Mouse (Mus musculus): ENCODE data around the gene Dis3l2. TPM values are rescaled to one million over a fixed set of nuclear protein-coding genes. Genes with fewer than 3 reads are reported as not detected.

The Dis3l2 gene
- polyA plus RNA-seq, 1 experiment from 2014 or later: 23.2 TPM

DNA sequence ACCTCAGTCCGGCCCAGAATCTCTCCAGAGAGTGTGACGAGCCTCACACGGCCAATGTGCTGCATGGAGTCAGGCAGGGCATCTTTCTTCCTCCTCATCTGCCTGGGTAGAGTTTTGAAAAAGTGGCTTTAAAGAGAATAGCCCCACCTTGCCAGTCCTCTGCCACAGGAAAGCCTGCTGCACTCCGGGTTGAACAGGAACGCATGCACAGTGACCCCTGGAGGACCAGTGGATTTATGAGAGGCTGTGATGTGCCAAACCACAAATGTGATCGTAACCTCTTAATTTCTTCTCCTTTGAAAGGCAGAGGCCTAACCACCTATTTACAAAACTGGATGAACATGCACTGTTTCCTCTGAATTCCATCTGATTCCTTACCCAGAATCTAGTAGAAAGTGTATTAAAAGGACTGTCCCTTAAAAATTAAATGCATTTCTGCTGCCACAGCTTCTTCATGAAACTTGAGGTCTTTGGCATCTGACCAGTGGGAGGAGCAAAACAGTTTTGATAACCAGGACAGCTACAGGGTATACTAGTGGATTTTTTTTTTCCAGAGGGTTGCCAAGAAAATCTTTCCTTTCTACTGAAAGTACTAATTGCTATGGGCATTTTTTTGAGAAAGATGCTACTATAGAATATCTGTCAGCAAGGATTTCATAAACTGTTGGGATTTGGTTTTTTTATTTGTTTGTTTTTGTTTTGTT is 264.8 kb downstream of the Dis3l2 start:
- DNase-seq (ENCODE audit: low spot score): no peak
- whole genome bisulfite sequencing: 53% methylated on average over 6 of the region's 6 CpGs
- no peaks in the 10 kb centered on the region for H3K9me3 ChIP-seq
- no peaks in the 10 kb centered on the region for H3K4me1 ChIP-seq
- H3K27me3 ChIP-seq (ENCODE audit: insufficient read depth, poor library complexity, severe bottlenecking): no peaks in the 10 kb centered on the region
- no peak overlapping the region for H3K27ac ChIP-seq
- no peak overlapping the region for H3K4me3 ChIP-seq
- 0 out of 2 replicates have a peak, but pooled peaks cover 3% of the 10 kb centered on the region for H3K36me3 ChIP-seq

DNA sequence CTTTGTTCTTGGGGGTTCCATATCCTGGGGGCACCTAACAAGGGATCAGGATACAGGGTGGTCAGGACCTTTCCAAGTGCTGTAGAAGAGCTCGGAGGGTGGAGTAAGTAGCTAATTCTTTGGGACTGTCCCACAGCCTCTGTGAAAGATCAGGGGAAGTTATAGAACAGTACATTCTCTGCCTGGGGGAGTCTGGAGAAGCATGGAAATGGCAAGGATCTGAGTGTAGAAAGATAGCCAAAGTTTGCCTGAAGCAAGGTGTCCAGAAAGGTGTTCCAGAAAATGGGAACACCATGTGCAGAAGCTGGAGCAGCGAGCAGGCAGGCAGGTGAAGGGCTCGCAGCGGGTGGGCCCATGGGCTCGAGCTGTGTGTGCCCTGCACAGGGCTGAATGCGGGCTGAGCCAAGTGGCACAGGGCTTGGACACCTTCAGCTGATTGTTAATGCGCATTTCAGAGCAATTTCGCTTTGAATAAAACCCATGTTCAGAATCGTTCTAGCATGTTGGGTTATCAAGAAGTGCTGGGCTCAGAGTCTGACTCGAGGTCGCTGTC is 265.6 kb downstream of the Dis3l2 start:
- Histone ChIP-seq H3K4me1 (no peaks in the 10 kb centered on the region), H3K4me3 (no peak overlapping the region), H3K27me3 (ENCODE audit: insufficient read depth, poor library complexity, severe bottlenecking) (no peaks in the 10 kb centered on the region), H3K36me3 (0 out of 2 replicates have a peak, but pooled peaks cover 7% of the 10 kb centered on the region), H3K9me3 (no peaks in the 10 kb centered on the region), H3K27ac (no peak overlapping the region)
- DNase-seq (ENCODE audit: low spot score): no peak
- 82% methylated on average over 11 of the region's 11 CpGs for WGBS

DNA sequence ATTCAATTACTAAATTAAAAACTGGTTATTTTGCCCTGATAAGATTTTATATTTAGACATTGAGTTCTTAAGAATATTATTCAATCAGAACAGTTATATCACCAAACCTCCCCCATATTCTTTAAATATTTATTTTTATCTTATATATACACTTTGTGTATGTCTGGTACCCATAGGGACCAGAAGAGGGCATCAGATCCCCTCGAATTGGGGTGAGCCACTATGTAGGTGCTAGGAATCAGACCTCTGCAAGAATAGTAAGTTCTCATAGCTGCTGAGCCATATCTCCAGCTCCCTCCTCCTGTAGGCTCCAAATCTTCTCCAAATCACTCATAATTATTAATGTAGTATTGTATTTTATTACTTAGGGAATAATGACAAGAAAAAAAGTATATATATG is 269.1 kb downstream of the Dis3l2 start:
- no peaks in the 10 kb centered on the region for H3K9me3 ChIP-seq
- H3K27ac ChIP-seq: no peak overlapping the region
- WGBS: 36% methylated on average over 1 of the region's 1 CpGs
- 0 out of 2 replicates have a peak, but pooled peaks cover 7% of the 10 kb centered on the region for H3K36me3 ChIP-seq
- no peak overlapping the region for H3K4me3 ChIP-seq
- no peaks in the 10 kb centered on the region for H3K27me3 ChIP-seq (ENCODE audit: insufficient read depth, poor library complexity, severe bottlenecking)
- no peak for DNase-seq (ENCODE audit: low spot score)
- H3K4me1 ChIP-seq: no peaks in the 10 kb centered on the region

DNA sequence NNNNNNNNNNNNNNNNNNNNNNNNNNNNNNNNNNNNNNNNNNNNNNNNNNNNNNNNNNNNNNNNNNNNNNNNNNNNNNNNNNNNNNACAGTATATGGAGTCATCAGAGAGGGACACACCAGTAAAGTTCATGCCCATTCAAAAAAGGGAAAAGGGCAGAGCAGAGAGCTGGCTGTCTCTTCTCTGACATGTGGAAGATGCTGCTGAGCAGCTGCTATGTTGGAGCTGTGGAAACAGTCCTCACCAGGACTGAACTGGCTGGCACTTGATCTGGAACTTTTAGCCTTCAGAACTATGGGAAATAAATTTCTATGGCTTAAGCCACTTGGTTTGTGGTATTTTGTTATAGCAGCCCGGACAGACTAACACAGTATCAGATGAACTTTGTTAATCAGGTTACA is 273.4 kb downstream of the Dis3l2 start:
- Histone ChIP-seq H3K27me3 (ENCODE audit: insufficient read depth, poor library complexity, severe bottlenecking) (no peaks in the 10 kb centered on the region), H3K9me3 (no peaks in the 10 kb centered on the region), H3K36me3 (0 out of 2 replicates have a peak, but pooled peaks cover 7% of the 10 kb centered on the region), H3K4me3 (no peak overlapping the region), H3K27ac (no peak overlapping the region), H3K4me1 (no peaks in the 10 kb centered on the region)
- 75% methylated on average over 1 of the region's 1 CpGs for WGBS
- no peak for DNase-seq (ENCODE audit: low spot score)

DNA sequence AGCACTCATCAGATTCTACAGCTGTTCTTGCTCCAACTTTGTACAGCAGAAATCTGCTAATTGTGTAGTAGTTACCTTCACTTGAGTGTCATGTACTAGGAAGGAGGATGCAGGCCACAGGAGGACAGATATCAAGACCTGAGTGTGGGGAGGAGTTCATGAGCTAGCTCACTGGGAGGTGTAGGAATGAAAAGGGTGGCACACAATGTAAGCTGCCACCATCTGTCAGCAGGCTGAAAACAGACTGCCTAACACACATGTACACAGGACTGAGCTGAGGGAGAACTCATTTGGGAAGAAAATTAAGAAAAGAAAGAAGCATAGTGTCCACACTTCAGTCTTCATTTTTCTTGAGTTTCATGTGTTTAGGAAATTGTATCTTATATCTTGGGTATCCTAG is 282.8 kb downstream of the Dis3l2 start:
- Histone ChIP-seq H3K27ac (no peak overlapping the region), H3K4me1 (0 out of 2 replicates have a peak, but pooled peaks cover 3% of the 10 kb centered on the region), H3K36me3 (peaks cover 3% of the 10 kb centered on the region; the same call in 1 of the 2 replicates), H3K27me3 (ENCODE audit: insufficient read depth, poor library complexity, severe bottlenecking) (no peaks in the 10 kb centered on the region), H3K4me3 (no peak overlapping the region), H3K9me3 (no peaks in the 10 kb centered on the region)
- DNase-seq (ENCODE audit: low spot score): no peak

DNA sequence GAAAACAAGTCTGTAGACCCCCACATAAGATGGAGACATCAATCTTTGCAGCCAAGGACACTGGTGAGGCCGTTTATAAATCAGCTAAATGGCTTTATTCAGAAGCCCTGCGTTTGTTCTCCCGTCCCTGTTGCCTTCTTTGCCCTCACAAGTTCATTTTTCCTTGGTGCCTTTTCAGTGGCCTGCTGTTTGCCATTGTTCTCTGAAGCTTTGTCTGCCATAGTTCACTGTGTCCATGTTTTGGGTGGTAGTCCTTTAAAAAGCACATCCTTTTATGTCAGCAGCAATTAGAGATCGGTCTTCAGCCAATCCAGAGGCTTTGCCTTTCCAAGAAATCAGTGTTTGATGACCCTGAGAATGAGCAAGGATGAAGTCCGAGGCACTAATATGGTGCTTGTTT is 289.2 kb downstream of the Dis3l2 start:
- H3K27me3 ChIP-seq (ENCODE audit: insufficient read depth, poor library complexity, severe bottlenecking): no peaks in the 10 kb centered on the region
- no peaks in the 10 kb centered on the region for H3K9me3 ChIP-seq
- H3K27ac ChIP-seq: no peak overlapping the region
- H3K4me1 ChIP-seq: no peaks in the 10 kb centered on the region
- peaks cover 4% of the 10 kb centered on the region; the same call in 1 of the 2 replicates for H3K36me3 ChIP-seq
- WGBS: 82% methylated on average over 5 of the region's 5 CpGs
- no peak overlapping the region for H3K4me3 ChIP-seq
- no peak for DNase-seq (ENCODE audit: low spot score)

DNA sequence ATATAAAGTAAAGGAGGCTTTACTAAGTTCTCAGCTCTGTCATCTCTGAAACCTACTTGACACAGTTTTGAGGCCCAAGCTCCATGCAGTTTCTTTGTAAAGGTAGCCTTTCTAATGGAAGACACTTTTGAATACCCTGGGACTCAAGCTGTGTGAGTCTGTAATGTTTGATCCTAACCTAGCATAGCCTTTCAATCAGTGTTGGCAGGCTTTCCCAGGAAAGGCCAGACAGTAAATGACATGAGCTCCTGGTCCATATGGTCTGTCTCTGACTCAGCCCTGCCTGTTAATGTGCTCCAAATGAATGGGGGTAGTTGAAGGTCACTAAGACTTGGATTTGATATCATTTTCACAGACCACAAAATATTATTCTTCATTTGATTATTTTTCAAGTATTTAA is 290.4 kb downstream of the Dis3l2 start:
- H3K27me3 ChIP-seq (ENCODE audit: insufficient read depth, poor library complexity, severe bottlenecking): no peaks in the 10 kb centered on the region
- no peak for DNase-seq (ENCODE audit: low spot score)
- no peak overlapping the region for H3K27ac ChIP-seq

DNA sequence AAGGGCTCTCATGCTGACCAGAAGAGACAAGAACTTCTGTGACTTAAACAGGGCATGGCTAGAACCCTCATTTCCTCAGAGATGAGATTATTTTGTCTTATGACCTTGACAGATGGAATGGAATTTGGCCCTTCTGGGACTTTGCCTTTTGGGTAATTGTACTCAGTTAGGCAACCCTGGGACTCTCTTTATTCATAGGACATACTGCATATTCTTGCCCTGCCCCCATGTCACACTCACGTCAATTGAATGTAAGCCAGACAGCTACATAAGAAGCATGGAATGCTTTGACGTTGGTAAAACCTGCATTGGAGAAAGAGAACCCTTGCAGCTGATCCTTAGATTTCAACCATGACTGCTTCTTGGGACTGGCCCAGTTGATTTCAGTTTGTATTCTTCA is 294.4 kb downstream of the Dis3l2 start:
- no peak overlapping the region for H3K4me3 ChIP-seq
- H3K36me3 ChIP-seq: no peaks in the 10 kb centered on the region
- no peaks in the 10 kb centered on the region for H3K4me1 ChIP-seq
- no peaks in the 10 kb centered on the region for H3K27me3 ChIP-seq (ENCODE audit: insufficient read depth, poor library complexity, severe bottlenecking)
- WGBS: 81% methylated on average over 2 of the region's 2 CpGs
- no peak for DNase-seq (ENCODE audit: low spot score)
- H3K9me3 ChIP-seq: no peaks in the 10 kb centered on the region
- no peak overlapping the region for H3K27ac ChIP-seq

More for the DNA sequence above, 290.4 kb downstream of the Dis3l2 start:
- Histone ChIP-seq H3K36me3 (peaks cover 4% of the 10 kb centered on the region; the same call in 1 of the 2 replicates), H3K4me1 (no peaks in the 10 kb centered on the region), H3K4me3 (no peak overlapping the region), H3K9me3 (no peaks in the 10 kb centered on the region)

DNA sequence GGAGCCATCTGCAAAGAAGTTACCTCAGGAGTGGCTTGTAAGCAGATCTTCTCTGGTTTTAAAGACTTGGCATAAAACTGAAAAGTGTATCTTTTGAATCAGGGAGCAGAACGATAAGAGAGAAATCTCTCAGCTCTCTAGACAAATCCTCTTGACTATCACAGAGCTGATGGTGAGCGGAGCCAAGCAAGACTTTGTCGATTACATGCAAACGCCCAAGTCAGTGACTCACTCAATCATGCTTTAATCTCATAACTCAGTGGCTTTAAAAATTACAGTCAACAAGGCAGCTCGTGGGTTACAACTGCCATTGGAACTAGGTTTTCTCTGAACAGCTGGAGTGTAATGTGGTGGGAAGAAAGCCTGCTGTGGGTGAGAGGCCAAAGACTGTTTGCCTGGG is 297.8 kb downstream of the Dis3l2 start:
- 76% methylated on average over 5 of the region's 5 CpGs for WGBS
- DNase-seq (ENCODE audit: low spot score): no peak
- no peak overlapping the region for H3K4me3 ChIP-seq
- H3K4me1 ChIP-seq: no peaks in the 10 kb centered on the region
- H3K36me3 ChIP-seq: no peaks in the 10 kb centered on the region
- no peak overlapping the region for H3K27ac ChIP-seq
- no peaks in the 10 kb centered on the region for H3K27me3 ChIP-seq (ENCODE audit: insufficient read depth, poor library complexity, severe bottlenecking)
- no peaks in the 10 kb centered on the region for H3K9me3 ChIP-seq

DNA sequence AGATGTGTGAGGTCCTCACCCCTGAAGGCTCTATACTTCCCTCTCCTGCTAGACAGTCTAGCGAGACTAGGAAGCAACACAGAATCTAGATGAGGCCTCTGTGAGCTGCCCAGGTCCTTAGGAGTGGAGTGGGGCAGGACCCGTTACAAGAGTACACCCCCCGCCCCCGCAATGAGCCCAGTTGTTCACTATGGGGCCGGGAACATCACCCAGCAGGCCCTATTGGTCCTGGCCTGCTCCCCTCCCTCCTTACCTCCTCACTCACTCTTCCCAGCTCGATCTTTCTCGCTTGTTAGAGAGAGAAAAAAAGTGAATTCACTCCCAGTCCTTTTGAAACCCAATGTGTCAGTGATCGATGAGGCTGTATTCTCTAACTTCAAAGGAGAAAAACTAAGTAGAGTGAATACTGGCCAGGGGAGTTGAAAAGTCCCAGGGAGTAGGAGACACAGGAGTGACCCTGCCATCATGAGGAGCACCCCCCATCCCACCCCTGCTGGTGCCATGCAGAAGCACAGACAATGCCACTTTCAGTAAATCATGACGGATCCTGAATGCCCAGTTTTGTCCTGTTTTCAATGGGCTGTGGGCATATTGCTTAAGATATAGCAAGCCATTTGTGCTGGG is 299.0 kb downstream of the Dis3l2 start:
- WGBS: 58% methylated on average over 9 of the region's 9 CpGs
- Histone ChIP-seq H3K27ac (no peak overlapping the region), H3K4me1 (no peaks in the 10 kb centered on the region), H3K4me3 (no peak overlapping the region), H3K9me3 (no peaks in the 10 kb centered on the region), H3K27me3 (ENCODE audit: insufficient read depth, poor library complexity, severe bottlenecking) (no peaks in the 10 kb centered on the region), H3K36me3 (no peaks in the 10 kb centered on the region)
- DNase-seq (ENCODE audit: low spot score): no peak

DNA sequence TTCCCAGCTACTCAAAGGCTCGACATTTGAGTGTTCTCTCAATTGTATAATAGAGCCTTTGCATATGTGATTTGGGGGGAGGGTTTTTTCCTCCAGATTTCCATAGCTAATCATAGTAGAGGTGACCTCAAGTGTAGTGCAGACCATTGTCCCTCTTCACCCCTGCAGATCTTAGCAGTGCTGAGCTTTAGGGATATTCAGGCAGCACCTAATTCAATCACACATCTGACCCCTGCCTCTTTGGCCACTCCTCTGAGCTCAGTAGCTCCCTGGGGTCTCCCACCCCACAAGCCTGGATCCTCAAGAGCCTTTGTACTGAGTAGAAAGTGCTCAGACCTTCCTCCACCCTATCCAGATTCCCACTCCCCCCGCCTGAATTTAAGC is 299.6 kb downstream of the Dis3l2 start:
- Histone ChIP-seq H3K4me1 (no peaks in the 10 kb centered on the region), H3K27me3 (ENCODE audit: insufficient read depth, poor library complexity, severe bottlenecking) (no peaks in the 10 kb centered on the region), H3K4me3 (no peak overlapping the region), H3K36me3 (no peaks in the 10 kb centered on the region), H3K27ac (no peak overlapping the region), H3K9me3 (no peaks in the 10 kb centered on the region)
- 44% methylated on average over 2 of the region's 2 CpGs for WGBS
- DNase-seq (ENCODE audit: low spot score): no peak

DNA sequence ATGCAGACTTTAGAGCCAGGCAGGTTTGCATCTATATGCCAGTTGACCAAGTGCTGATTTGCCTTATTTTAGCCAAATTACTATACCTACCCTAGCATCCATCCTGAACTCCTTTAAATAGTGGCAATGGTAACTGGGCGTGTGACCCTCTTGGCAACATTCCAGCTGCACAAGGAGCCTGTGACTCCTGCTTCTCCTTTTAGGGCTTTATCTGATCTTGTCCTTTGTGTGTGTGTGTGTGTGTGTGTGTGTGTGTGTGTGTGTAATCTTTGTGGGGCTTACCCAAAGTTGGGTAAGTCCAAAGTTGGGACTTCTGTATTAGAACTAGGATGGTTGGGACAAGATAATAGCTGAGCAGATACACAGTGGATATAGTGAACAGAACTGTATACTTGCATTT is 302.8 kb downstream of the Dis3l2 start:
- Histone ChIP-seq H3K9me3 (no peaks in the 10 kb centered on the region), H3K36me3 (no peaks in the 10 kb centered on the region), H3K4me1 (no peaks in the 10 kb centered on the region), H3K27ac (no peak overlapping the region), H3K27me3 (ENCODE audit: insufficient read depth, poor library complexity, severe bottlenecking) (no peaks in the 10 kb centered on the region), H3K4me3 (no peak overlapping the region)
- 61% methylated on average over 1 of the region's 1 CpGs for WGBS
- DNase-seq (ENCODE audit: low spot score): no peak

DNA sequence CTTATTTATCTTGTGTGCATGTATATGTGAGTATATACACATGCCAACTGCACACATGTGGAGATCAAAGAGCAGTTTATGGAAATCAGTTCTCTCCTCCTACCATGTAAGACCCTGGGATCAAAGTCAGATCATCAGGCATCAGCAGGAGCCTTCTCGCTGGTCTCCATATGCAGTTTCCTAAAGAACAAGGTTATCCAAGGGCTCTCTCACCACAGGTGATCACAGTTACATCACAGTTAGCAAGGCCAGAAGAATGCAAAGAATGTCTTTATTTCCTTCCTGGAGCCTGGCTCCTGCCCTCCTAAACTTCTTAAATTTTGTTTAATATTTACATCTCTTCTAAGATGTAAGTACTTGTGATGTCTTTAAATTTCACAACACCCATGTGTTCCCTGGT is 304.6 kb downstream of the Dis3l2 start:
- no peaks in the 10 kb centered on the region for H3K27me3 ChIP-seq (ENCODE audit: insufficient read depth, poor library complexity, severe bottlenecking)
- peaks cover 3% of the 10 kb centered on the region; the same call in 1 of the 2 replicates for H3K4me1 ChIP-seq
- no peaks in the 10 kb centered on the region for H3K36me3 ChIP-seq
- no peak for DNase-seq (ENCODE audit: low spot score)
- WGBS: 23% methylated on average over 1 of the region's 1 CpGs
- H3K27ac ChIP-seq: no peak overlapping the region
- no peak overlapping the region for H3K4me3 ChIP-seq
- no peaks in the 10 kb centered on the region for H3K9me3 ChIP-seq

Measured in heart, embryonic 10.5 days (tissue).